Mouse (Mus musculus): ENCODE measurements around the gene Efna5. TPM values are rescaled to one million over a fixed set of nuclear protein-coding genes. Genes with fewer than 3 reads are reported as not detected.
A peak's percentile ranks its signal among the peaks of the same experiment; 100 is the strongest.

The Efna5 gene
- polyA plus RNA-seq, 1 experiment, result 2.8 TPM

DNA sequence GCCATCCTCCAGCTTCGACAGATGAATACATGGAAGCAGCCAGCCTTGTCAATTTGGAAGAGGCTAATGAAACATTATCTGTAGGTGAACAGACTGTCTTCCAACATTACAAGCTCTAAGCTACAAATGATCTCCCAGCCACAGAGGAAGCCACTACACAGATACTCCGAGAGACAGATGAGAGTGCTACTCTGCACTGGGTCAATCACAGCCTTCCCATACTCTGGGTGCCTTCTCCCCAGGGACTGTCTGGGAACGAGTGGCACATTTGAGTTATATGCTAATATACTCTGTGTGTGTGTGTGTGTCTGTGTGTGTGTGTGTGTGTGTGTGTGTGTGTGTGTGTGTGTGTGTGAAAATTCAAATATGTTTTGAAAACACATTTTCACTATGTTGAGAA, 30.5 kb downstream of the Efna5 start:
- Histone ChIP-seq H3K79me2 (ENCODE audit: control insufficient read depth, insufficient read depth) (peaks cover 35% of the 10 kb centered on the region), H3ac (ENCODE audit: control insufficient read depth, insufficient read length) (no peak overlapping the region), H3K4me3 (no peak overlapping the region), H3K27me3 (ENCODE audit: control insufficient read depth, insufficient read depth, insufficient read length) (no peaks in the 10 kb centered on the region), H3K4me2 (ENCODE audit: low read depth) (no peak overlapping the region), H3K36me3 (ENCODE audit: control insufficient read depth, insufficient read depth) (no peaks in the 10 kb centered on the region)
- TF ChIP-seq E2F4 (IDR thresholded peaks at IDR 0.05; ENCODE audit: insufficient read depth) (no peak), MYOD1 (IDR thresholded peaks at IDR 0.05; ENCODE audit: control insufficient read depth in 1 of 3, insufficient read length in 2 of 3, low read depth in 2 of 3) (no peak), CEBPB (IDR thresholded peaks at IDR 0.05; ENCODE audit: insufficient read depth, poor library complexity, severe bottlenecking) (no peak), TCF3 (IDR thresholded peaks at IDR 0.05; ENCODE audit: insufficient read length, low read depth) (no peak), SRF (IDR thresholded peaks at IDR 0.05; ENCODE audit: control insufficient read depth, insufficient read length, low read depth) (no peak), POLR2AphosphoS2 (IDR thresholded peaks at IDR 0.05; ENCODE audit: insufficient read length, low read depth) (no peak)

DNA sequence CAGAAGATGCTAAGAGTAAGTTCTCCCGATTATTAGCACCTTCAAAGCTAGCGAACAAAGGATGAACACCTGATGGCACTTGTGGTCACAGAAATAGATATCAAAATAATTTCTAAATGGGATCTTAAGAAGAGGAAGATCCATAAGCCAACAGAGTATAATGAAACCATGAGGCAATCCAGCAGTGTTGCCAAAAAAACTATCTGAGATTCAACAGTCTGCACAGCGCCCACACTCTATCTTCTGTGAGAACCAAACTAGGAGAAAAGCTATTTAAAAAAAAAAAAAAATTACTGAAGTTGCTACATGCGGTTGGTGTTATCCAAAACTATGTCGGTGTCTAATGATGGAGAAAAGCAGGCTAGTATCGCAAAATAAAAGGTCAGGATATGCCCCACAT, 31.4 kb downstream of the Efna5 start:
- no peaks in the 10 kb centered on the region for H3K36me3 ChIP-seq (ENCODE audit: control insufficient read depth, insufficient read depth)
- H3K4me3 ChIP-seq, result no peak overlapping the region
- TF ChIP-seq MYOG (IDR thresholded peaks at IDR 0.05; ENCODE audit: control insufficient read depth in 1 of 3, insufficient read depth in 1 of 3, insufficient read length in 2 of 3, low read depth in 2 of 3), result no peak
- TF ChIP-seq POLR2A (IDR thresholded peaks at IDR 0.05; ENCODE audit: insufficient read length, low read depth), result no peak
- TF ChIP-seq CEBPB (IDR thresholded peaks at IDR 0.05; ENCODE audit: insufficient read depth, poor library complexity, severe bottlenecking), result no peak
- no peak for TF ChIP-seq POLR2AphosphoS2 (IDR thresholded peaks at IDR 0.05; ENCODE audit: insufficient read length, low read depth)
- no peak for TF ChIP-seq SRF (IDR thresholded peaks at IDR 0.05; ENCODE audit: control insufficient read depth, insufficient read length, low read depth)
- TF ChIP-seq E2F4 (IDR thresholded peaks at IDR 0.05; ENCODE audit: insufficient read depth), result no peak
- no peak for TF ChIP-seq TCF12 (IDR thresholded peaks at IDR 0.05; ENCODE audit: insufficient read depth, poor library complexity, severe bottlenecking)
- no peak for TF ChIP-seq TCF3 (IDR thresholded peaks at IDR 0.05; ENCODE audit: insufficient read length, low read depth)
- TF ChIP-seq MAX (IDR thresholded peaks at IDR 0.05; ENCODE audit: low read depth), result no peak
- TF ChIP-seq REST (IDR thresholded peaks at IDR 0.05; ENCODE audit: insufficient read depth, insufficient read length), result no peak
- no peak for TF ChIP-seq USF1 (IDR thresholded peaks at IDR 0.05; ENCODE audit: low read depth)
- TF ChIP-seq MYOD1 (IDR thresholded peaks at IDR 0.05; ENCODE audit: control insufficient read depth in 1 of 3, insufficient read length in 2 of 3, low read depth in 2 of 3), result no peak
- no peak overlapping the region for H3ac ChIP-seq (ENCODE audit: control insufficient read depth, insufficient read length)
- peaks cover 33% of the 10 kb centered on the region for H3K79me2 ChIP-seq (ENCODE audit: control insufficient read depth, insufficient read depth)
- no peaks in the 10 kb centered on the region for H3K27me3 ChIP-seq (ENCODE audit: control insufficient read depth, insufficient read depth, insufficient read length)
- no peak overlapping the region for H3K4me2 ChIP-seq (ENCODE audit: low read depth)

DNA sequence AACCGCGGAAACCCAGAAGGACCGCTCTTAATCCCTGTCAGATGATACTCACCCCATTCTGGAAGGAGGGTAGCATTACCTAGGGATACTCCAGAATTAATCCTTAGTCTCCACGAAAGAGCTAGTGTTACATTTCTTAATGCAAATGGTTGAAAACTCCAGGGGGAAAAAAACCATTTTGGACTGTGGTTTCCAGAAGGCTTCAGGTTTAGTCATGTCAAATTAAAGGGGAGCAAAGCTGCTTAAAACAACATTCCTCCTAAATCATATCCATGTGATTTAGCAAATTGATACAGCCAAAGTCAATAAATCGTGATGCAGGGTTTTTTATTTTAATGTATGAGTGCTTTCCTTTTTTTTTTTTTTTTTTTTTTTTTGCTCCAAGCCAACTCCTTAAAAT, 35.5 kb downstream of the Efna5 start:
- H3ac ChIP-seq (ENCODE audit: control insufficient read depth, insufficient read length), result no peak overlapping the region
- no peak overlapping the region for H3K4me3 ChIP-seq
- peak overlapping the region; percentile 26 for H3K4me2 ChIP-seq (ENCODE audit: low read depth)
- TF ChIP-seq USF1 (IDR thresholded peaks at IDR 0.05; ENCODE audit: low read depth) (no peak), REST (IDR thresholded peaks at IDR 0.05; ENCODE audit: insufficient read depth, insufficient read length) (no peak), TCF12 (IDR thresholded peaks at IDR 0.05; ENCODE audit: insufficient read depth, poor library complexity, severe bottlenecking) (no peak), TCF3 (IDR thresholded peaks at IDR 0.05; ENCODE audit: insufficient read length, low read depth) (no peak), MYOD1 (IDR thresholded peaks at IDR 0.05; ENCODE audit: control insufficient read depth in 1 of 3, insufficient read length in 2 of 3, low read depth in 2 of 3) (no peak), POLR2A (IDR thresholded peaks at IDR 0.05; ENCODE audit: insufficient read length, low read depth) (no peak), MAX (IDR thresholded peaks at IDR 0.05; ENCODE audit: low read depth) (no peak), POLR2AphosphoS2 (IDR thresholded peaks at IDR 0.05; ENCODE audit: insufficient read length, low read depth) (no peak), E2F4 (IDR thresholded peaks at IDR 0.05; ENCODE audit: insufficient read depth) (no peak), SRF (IDR thresholded peaks at IDR 0.05; ENCODE audit: control insufficient read depth, insufficient read length, low read depth) (no peak), CEBPB (IDR thresholded peaks at IDR 0.05; ENCODE audit: insufficient read depth, poor library complexity, severe bottlenecking) (no peak), MYOG (IDR thresholded peaks at IDR 0.05; ENCODE audit: control insufficient read depth in 1 of 3, insufficient read depth in 1 of 3, insufficient read length in 2 of 3, low read depth in 2 of 3) (no peak)
- no peaks in the 10 kb centered on the region for H3K36me3 ChIP-seq (ENCODE audit: control insufficient read depth, insufficient read depth)
- no peaks in the 10 kb centered on the region for H3K27me3 ChIP-seq (ENCODE audit: control insufficient read depth, insufficient read depth, insufficient read length)
- H3K79me2 ChIP-seq (ENCODE audit: control insufficient read depth, insufficient read depth), result peaks cover 28% of the 10 kb centered on the region

DNA sequence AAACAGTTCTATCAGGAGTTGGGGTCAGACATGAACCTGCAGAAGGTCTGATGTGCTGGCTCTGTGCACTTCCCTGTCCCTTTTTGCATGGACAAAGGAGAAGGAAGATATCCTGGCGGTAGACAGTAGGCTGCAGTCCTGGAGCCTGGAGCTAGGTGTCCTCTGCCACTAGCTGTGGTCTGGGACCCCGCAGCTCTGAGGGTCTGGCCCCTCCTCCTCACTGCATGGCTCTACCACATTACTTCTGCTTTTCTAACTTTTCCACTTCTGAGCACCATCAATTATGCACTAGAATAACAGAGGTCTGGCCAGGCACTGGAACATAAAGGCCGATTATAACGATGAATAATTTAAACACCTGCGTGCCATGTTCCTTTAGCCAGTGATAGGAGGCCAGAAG, 36.8 kb downstream of the Efna5 start:
- Histone ChIP-seq H3ac (ENCODE audit: control insufficient read depth, insufficient read length) (no peak overlapping the region), H3K36me3 (ENCODE audit: control insufficient read depth, insufficient read depth) (no peaks in the 10 kb centered on the region), H3K4me2 (ENCODE audit: low read depth) (no peak overlapping the region), H3K79me2 (ENCODE audit: control insufficient read depth, insufficient read depth) (peaks cover 22% of the 10 kb centered on the region), H3K4me3 (no peak overlapping the region), H3K27me3 (ENCODE audit: control insufficient read depth, insufficient read depth, insufficient read length) (no peaks in the 10 kb centered on the region)
- TF ChIP-seq TCF3 (IDR thresholded peaks at IDR 0.05; ENCODE audit: insufficient read length, low read depth), result no peak
- TF ChIP-seq POLR2AphosphoS2 (IDR thresholded peaks at IDR 0.05; ENCODE audit: insufficient read length, low read depth), result no peak
- no peak for TF ChIP-seq SRF (IDR thresholded peaks at IDR 0.05; ENCODE audit: control insufficient read depth, insufficient read length, low read depth)
- TF ChIP-seq POLR2A (IDR thresholded peaks at IDR 0.05; ENCODE audit: insufficient read length, low read depth), result no peak
- no peak for TF ChIP-seq MYOG (IDR thresholded peaks at IDR 0.05; ENCODE audit: control insufficient read depth in 1 of 3, insufficient read depth in 1 of 3, insufficient read length in 2 of 3, low read depth in 2 of 3)

DNA sequence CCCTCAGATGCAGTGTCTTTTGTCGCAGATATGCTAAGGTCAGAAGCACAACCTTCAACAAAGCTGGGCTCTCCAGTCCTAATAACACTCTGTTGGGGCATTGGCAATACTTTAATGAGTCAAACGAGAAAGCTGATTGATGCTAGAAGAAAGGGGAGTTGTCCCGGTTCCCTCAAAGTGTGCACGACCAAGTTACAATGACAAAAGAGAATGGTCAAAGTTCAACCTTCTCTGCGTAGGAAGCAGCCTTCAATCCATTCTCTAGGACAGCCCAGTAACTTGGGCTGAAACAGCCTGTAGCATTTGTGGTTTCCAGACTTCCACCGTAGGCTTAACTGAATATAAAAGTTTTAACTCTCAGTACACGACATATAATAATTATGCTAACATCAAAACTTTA, 43.8 kb downstream of the Efna5 start:
- Histone ChIP-seq H3ac (ENCODE audit: control insufficient read depth, insufficient read length) (no peak overlapping the region), H3K4me3 (no peak overlapping the region)
- TF ChIP-seq E2F4 (IDR thresholded peaks at IDR 0.05; ENCODE audit: insufficient read depth), result no peak
- no peak for TF ChIP-seq POLR2A (IDR thresholded peaks at IDR 0.05; ENCODE audit: insufficient read length, low read depth)
- TF ChIP-seq POLR2AphosphoS2 (IDR thresholded peaks at IDR 0.05; ENCODE audit: insufficient read length, low read depth), result no peak

More for the DNA sequence above, 43.8 kb downstream of the Efna5 start:
- H3K36me3 ChIP-seq (ENCODE audit: control insufficient read depth, insufficient read depth), result no peaks in the 10 kb centered on the region
- no peak overlapping the region for H3K4me2 ChIP-seq (ENCODE audit: low read depth)
- H3K79me2 ChIP-seq (ENCODE audit: control insufficient read depth, insufficient read depth), result peaks cover 9% of the 10 kb centered on the region
- H3K27me3 ChIP-seq (ENCODE audit: control insufficient read depth, insufficient read depth, insufficient read length), result no peaks in the 10 kb centered on the region
